Mouse (Mus musculus) T-cell, adult 2 months (primary cell): Measurements from ENCODE around the gene Prkce.
A peak's percentile ranks its signal among the peaks of the same experiment; 100 is the strongest.

Experiments
- DNase-seq: peaks from one replicate; pipeline ENCODE4 v3.0.0; 2022; ENCODE audit warnings: low spot score

The Prkce gene

DNA sequence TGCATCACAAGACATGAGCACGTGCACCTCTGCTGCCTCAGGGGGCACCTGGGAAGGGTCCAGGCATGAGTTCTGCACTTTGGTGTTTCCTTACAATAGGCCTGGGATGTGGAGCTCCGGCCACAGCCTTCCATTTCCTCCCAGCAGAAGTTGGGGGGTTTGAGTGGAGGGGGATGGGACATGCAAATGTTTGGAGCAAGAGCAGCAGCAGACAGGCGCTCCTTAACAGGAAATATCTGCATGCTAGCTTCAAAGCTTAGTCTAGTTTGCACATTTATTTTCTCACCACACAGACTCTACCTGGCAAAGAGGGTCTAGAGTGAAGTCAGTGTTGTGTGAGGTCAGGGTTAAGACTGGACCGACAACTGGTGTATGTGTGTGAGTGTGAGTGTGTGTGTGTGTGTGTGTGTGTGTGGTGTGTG lies 169.1 kb downstream of the Prkce start:
- DNase-seq, result peak; percentile 43

DNA sequence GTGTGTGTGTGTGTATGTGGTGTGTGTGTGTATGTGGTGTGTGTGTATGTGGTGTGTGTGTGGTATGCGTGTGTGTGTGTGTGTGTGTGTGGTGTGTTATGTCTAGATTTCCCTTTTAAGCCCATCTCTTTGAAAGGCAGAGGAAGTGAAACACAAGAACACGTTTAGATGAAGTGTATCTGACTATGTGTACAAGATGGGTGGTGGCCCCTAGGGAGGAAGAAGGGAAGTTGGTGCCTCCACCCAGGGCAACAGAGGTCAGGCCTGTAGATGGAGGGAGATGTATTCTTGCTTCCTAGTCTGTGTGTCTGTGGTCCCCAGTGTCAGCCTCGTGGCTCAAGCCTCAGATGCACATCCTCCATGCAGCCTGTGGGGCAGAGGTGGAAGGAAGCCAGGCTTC lies 169.5 kb downstream of the Prkce start:
- DNase-seq, result peak; percentile 56

GRCm38 (mm10) chr17:86338328-86338727 lies 170.7 kb downstream of the Prkce start:
- no peak for DNase-seq

DNA sequence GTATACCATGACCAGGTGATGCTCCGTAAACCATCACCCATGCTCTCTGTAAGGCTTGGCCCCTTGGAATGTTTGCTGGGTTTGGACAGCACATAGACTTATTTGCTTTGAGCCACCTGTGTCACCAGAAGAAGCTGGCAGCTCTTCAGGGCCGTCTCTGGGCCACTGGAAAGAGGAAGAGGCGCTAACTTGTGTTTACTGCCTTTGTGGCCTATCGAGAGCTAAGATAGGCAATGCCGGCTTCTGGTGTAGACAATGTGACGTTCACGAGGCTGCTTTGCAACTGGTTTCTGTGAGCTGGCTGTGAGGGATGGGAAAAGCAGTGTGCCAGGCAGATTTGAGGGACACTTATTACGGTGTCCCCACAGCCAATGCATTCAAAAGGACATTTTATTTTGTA lies 176.4 kb downstream of the Prkce start:
- DNase-seq, result peak; percentile 15

DNA sequence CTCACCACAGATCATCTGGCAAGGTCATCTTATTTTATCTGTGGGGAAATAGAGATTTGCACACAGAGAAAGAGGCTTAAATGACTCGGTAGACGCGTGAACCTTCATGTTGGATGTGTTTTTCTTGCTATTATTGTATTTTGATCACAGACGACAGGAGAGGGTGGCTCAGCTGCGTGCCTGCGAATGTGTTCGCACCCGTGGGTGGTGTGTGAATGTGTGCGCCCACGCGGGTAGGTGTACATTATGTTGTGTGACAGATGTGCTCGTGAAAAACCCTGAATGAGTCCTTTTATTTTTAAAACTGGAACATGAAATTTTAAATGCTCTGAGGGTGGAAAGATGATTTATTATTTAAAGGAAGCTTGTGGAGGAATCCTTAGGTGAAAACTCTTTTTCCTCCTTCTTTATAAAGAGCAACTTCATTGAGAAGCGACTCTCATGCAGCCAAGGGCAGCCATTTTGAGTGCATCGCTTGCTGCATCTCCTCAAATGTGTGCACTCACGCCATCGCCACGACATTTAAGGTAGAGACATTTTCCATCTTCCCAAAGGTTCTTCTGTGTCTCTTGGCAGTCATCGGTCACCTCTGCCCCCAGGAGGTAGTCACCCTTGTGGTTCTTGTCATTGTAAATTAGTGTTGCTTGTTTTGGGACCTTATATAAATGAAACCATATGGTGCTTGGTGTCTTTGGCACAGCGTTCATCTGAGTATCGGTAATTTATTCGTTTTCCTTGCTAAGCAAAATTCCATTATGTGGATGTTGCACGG lies 177.8 kb downstream of the Prkce start:
- no peak for DNase-seq

- DNase-seq, result no peak
Measured at GRCm38 (mm10) chr17:86350236-86350635, 182.7 kb downstream of the Prkce start.

DNA sequence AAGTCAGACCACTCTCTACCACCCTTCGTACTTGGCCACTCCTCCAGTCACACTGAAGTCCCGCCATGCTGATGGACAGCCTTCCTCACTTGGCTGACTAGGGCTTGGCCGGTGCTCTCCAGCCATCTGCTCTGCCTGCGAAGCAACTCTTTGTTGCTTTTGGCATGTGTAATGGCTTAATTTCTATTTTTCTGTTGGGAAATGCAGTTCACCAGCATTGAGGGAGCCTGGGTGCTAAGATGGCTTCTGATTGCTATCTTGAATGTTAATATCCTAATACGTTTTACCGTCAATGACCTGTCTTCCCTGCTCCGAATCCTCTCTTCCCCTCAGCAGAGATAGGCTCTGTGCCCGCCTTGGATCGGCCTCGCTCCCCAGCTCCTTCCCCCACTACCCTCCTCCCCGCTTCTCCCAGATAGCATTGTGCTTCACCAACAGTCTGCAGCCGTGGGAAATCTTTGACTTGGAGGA lies 183.2 kb downstream of the Prkce start:
- DNase-seq, result no peak

DNA sequence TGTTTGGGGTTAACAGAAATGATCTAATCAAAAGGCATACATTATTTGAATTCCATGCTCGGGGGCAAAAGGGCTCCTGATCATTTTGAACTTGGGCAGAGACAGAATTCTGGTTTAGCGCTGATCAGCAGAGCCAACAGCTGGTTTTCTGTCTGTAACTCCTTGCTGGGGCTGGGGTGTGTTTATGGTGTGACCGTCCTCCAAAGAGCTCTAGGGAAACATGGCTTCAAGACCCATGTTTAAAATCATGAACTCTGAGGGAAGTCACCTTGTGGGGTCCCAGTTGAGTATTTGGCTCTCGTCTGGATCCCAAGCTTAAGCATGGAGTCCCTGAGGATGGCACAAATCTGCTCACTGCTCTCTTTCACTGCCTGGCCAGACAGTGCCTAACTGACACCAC lies 183.7 kb downstream of the Prkce start:
- no peak for DNase-seq

DNA sequence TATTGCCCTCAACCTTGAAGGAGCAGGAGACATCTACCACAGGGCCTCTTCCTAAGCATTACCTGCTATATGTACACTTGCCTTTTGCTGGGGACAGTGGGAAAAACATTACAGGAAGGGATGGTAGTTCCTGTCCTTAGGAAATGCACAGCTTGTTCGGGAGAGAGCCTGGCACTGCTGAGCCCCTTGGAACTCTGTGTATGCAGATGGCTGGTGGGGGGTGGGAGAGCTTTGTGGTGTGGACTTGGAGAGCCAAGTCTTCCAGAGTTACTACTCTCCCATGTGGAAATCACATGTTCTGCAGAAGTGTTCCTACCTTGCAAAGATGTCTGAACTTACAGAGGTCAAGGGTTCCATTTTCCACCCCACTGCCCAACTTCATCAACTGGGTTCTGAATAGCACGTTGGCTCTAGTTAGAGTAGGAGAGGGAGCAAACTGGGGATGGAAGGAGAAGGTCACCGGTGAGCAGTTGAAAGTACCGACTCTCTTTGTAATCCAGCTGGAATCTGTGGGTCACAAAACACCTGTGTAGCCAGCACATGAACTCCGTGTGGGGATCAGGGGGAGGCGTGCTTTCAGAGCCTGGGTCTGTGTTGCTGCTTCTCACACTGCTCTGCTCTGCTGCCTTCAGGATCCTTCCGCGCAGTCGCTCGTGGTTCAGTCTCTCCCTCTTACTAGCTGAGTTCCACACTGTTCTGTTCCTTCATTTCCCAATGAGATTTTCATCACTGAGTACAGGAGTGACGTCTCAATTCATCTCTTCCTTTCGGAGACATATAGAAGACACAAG lies 184.9 kb downstream of the Prkce start:
- DNase-seq, result no peak

- peak; percentile 30 for DNase-seq
Measured at GRCm38 (mm10) chr17:86353679-86354078, 186.1 kb downstream of the Prkce start.

GRCm38 (mm10) chr17:86354101-86354500 lies 186.5 kb downstream of the Prkce start:
- no peak for DNase-seq

GRCm38 (mm10) chr17:86354896-86355295 lies 187.3 kb downstream of the Prkce start:
- DNase-seq, result no peak

DNA sequence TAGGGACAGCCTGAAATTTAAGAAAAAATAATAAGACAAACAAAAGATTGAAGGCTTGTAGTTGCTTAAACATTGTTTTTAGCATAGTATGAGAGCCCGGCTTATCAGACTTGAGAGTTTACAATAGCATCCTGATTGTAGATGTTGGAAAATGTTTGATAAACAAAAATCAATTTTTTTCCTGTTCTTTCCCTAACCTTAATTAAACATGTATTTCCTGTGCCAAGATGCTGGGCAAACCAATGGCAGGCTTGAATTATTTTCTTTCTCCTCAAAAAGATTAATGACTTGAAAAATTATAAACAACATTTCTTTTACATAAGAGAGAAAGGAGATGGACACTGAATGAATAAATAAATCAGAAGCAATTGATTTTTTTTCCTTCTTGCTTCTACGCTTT lies 187.7 kb downstream of the Prkce start:
- DNase-seq, result no peak

GRCm38 (mm10) chr17:86355772-86356451 lies 188.3 kb downstream of the Prkce start:
- no peak for DNase-seq

DNA sequence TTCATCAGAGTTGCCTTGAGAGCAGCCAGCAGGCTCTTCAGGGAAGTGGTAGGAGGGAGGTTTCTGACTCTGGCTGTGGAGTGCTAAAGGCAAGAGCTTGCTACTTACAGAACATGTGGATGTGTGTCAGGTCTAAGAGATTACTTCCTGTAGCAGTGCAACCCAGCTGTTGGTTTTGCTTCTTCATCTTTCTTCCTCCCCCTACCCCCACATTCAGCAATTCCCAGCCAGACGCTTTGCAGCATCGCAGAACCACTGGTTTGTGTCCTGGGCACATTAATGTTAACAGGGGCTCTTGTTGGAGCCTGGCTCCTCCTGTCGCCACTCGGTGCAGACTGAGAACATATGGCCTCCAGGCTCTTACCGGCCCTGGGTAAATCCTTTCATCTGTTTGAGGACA lies 190.8 kb downstream of the Prkce start:
- peak; percentile 15 for DNase-seq

DNA sequence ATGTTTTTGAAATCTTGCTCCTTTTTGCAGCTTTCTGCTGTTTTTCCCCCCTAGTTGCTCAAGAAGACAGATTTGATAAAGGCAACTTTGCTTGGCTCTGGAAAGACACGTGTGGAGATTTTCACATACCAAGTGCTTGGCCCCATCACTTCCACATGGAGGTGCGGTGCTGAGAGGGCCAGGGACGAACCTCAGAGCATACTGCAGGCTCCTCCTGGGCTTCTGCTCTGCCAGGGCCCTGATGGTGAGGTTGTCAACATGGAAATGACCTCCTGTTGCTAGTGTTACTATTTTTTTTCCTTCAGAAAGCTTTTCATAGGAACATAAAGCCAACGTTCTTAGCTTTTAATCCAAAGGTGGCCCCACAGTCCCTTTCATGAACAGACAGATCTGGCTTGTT lies 191.3 kb downstream of the Prkce start:
- DNase-seq, result no peak

GRCm38 (mm10) chr17:86360849-86361248 lies 193.3 kb downstream of the Prkce start:
- DNase-seq, result no peak

GRCm38 (mm10) chr17:86363356-86363755 lies 195.8 kb downstream of the Prkce start:
- no peak for DNase-seq

GRCm38 (mm10) chr17:86364349-86365075 lies 196.9 kb downstream of the Prkce start:
- no peak for DNase-seq

DNA sequence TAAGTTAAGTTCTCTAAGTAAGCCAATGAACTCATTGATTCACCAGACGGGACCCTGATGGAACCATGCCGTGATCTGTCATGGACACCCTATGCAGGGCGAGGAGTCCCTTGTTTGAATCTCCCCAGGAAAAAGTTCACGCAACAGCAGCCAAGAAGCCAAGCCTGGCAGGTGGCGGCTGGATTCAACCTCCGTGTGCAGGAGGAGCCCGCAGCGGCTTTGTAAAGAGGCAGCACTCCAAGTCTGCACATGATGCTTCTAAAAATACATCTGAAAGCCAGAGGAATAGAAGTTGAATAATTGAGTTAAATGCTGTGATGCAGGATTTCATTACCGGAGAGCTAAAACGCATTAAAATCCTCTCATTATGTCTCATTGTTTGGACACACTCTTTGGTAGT lies 199.3 kb downstream of the Prkce start:
- no peak for DNase-seq

DNA sequence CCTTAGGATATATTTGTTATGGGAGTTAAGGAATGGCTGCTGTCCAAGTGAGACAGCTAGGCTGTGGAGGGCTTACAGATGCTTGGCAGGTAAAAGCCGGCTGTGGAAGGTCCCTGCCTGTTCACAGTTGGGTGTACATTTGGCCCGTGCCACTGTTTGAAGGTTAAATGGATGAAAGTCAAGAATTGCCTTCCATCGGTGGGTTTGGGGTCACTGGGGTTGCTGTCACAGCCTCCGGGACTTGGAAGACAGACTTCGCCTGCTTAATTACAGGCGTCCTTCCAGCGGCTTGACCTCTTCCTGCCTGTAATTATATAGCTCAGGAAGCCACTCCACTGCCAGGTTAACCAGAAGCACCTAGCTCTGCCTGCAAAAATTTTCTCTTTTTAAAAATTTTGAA lies 200.1 kb downstream of the Prkce start:
- no peak for DNase-seq

- DNase-seq, result no peak
Measured at GRCm38 (mm10) chr17:86370106-86370742, 202.6 kb downstream of the Prkce start.
